Mouse (Mus musculus) olfactory bulb, adult 2 months (tissue): Measurements from ENCODE around the gene Slc39a2.

Experiments used
- CTCF ChIP-seq: fragments of 200-500 bp; IDR thresholded peaks from 2 replicates; pipeline ENCODE4 v1.5.1; 2012; ENCODE audit warnings: low read depth, mild to moderate bottlenecking, low read length, moderate library complexity; ENCODE audit not compliant: insufficient read depth
- POLR2A ChIP-seq: fragments of 200-500 bp; IDR thresholded peaks from 2 replicates; pipeline ENCODE4 v1.6.1; 2012; ENCODE audit warnings: mild to moderate bottlenecking, low read depth, low read length, moderate library complexity; ENCODE audit not compliant: insufficient read depth

GRCm38 (mm10) chr14:51916539-51916938 is 23.9 kb downstream of the Slc39a2 start:
- TF ChIP-seq POLR2A (no peak), CTCF (no peak)
